Mouse (Mus musculus) myocyte (in vitro differentiated cells): ENCODE measurements around the gene Sdr9c7. TPM values are rescaled to one million over a fixed set of nuclear protein-coding genes. Genes with fewer than 3 reads are reported as not detected.

Experiments used
- H3K27me3 ChIP-seq: one replicate; pipeline ENCODE4 v1.6.1; 2011; ENCODE audit not compliant: control insufficient read depth, insufficient read depth, insufficient read length
- H3K36me3 ChIP-seq: one replicate; pipeline ENCODE4 v1.6.1; 2011; ENCODE audit not compliant: control insufficient read depth, insufficient read depth
- H3K4me2 ChIP-seq: one replicate; pipeline ENCODE4 v1.6.1; 2011; ENCODE audit warnings: low read depth, control low read depth
- H3K4me3 ChIP-seq: one replicate; pipeline ENCODE4 v1.5.1; 2011; ENCODE audit warnings: mild to moderate bottlenecking, control low read depth, moderate library complexity
- H3K79me2 ChIP-seq: one replicate; pipeline ENCODE4 v1.6.1; 2011; ENCODE audit not compliant: control insufficient read depth, insufficient read depth
- H3ac ChIP-seq: one replicate; pipeline ENCODE4 v1.6.1; 2011; ENCODE audit not compliant: control insufficient read depth, insufficient read length
- CEBPB ChIP-seq: IDR thresholded peaks from 2 replicates; pipeline ENCODE4 v1.6.1; 2011; ENCODE audit warnings: mild to moderate bottlenecking, moderate library complexity; ENCODE audit not compliant: poor library complexity, insufficient read depth, severe bottlenecking
- E2F4 ChIP-seq: IDR thresholded peaks from one replicate; pipeline ENCODE4 v1.6.1; 2011; ENCODE audit warnings: mild to moderate bottlenecking, control low read depth, moderate library complexity; ENCODE audit not compliant: insufficient read depth
- MAX ChIP-seq: IDR thresholded peaks from one replicate; pipeline ENCODE4 v1.6.1; 2011; ENCODE audit warnings: low read depth, mild to moderate bottlenecking, control low read depth
- MYOD1 ChIP-seq, 3 experiments: IDR thresholded peaks; one replicate each; pipeline ENCODE4 v1.6.1; 2011; ENCODE audit warnings: control low read depth in 2 of 3, low read depth in 2 of 3, mild to moderate bottlenecking in 2 of 3, moderate library complexity in 1 of 3; ENCODE audit not compliant: insufficient read length in 2 of 3, control insufficient read depth in 1 of 3
- MYOG ChIP-seq, 3 experiments: IDR thresholded peaks; one replicate each; pipeline ENCODE4 v1.6.1; 2011; ENCODE audit warnings: control low read depth in 2 of 3, low read depth in 2 of 3, mild to moderate bottlenecking in 2 of 3; ENCODE audit not compliant: insufficient read length in 2 of 3, control insufficient read depth in 1 of 3, insufficient read depth in 1 of 3
- POLR2A ChIP-seq: IDR thresholded peaks from one replicate; pipeline ENCODE4 v1.6.1; 2011; ENCODE audit warnings: low read depth, mild to moderate bottlenecking, control low read depth, moderate library complexity; ENCODE audit not compliant: insufficient read length
- POLR2AphosphoS2 ChIP-seq: IDR thresholded peaks from one replicate; pipeline ENCODE4 v1.6.1; 2011; ENCODE audit warnings: low read depth, control low read depth; ENCODE audit not compliant: insufficient read length
- REST ChIP-seq: IDR thresholded peaks from one replicate; pipeline ENCODE4 v1.6.1; 2011; ENCODE audit warnings: mild to moderate bottlenecking, control low read depth, moderate library complexity; ENCODE audit not compliant: insufficient read depth, insufficient read length
- SRF ChIP-seq: IDR thresholded peaks from one replicate; pipeline ENCODE4 v1.6.1; 2011; ENCODE audit warnings: low read depth; ENCODE audit not compliant: control insufficient read depth, insufficient read length
- TCF12 ChIP-seq: IDR thresholded peaks from one replicate; pipeline ENCODE4 v1.6.1; 2011; ENCODE audit warnings: mild to moderate bottlenecking, control low read depth; ENCODE audit not compliant: poor library complexity, insufficient read depth, severe bottlenecking
- TCF3 ChIP-seq: IDR thresholded peaks from one replicate; pipeline ENCODE4 v1.6.1; 2011; ENCODE audit warnings: low read depth, control low read depth; ENCODE audit not compliant: insufficient read length
- USF1 ChIP-seq: IDR thresholded peaks from one replicate; pipeline ENCODE4 v1.6.1; 2011; ENCODE audit warnings: low read depth, mild to moderate bottlenecking, control low read depth, moderate library complexity
- polyA plus RNA-seq: library from polyadenylated mRNA; unstranded; fragments of >200 nt; fragmentation: generic; extraction: Trizol; gene quantifications from one replicate; pipeline ENCODE4 v1.2.1, GENCODE M21; 2012; ENCODE audit warnings: missing spikeins

The Sdr9c7 gene
- polyA plus RNA-seq, 1 experiment: not detected

- no peak overlapping the region for H3K4me3 ChIP-seq
- H3K4me2 ChIP-seq: no peak overlapping the region
- TF ChIP-seq MYOD1 (IDR thresholded peaks at IDR 0.05; ENCODE audit: control insufficient read depth in 1 of 3, insufficient read length in 2 of 3, low read depth in 2 of 3) (peak in 1 of 3 experiments; percentile 26), TCF3 (no peak)
- no peak overlapping the region for H3ac ChIP-seq
- no peaks in the 10 kb centered on the region for H3K36me3 ChIP-seq
- H3K79me2 ChIP-seq: no peaks in the 10 kb centered on the region
- H3K27me3 ChIP-seq: peaks cover 10% of the 10 kb centered on the region
Observed at GRCm38 (mm10) chr10:127872484-127872883, 25.8 kb upstream of the Sdr9c7 start.

DNA sequence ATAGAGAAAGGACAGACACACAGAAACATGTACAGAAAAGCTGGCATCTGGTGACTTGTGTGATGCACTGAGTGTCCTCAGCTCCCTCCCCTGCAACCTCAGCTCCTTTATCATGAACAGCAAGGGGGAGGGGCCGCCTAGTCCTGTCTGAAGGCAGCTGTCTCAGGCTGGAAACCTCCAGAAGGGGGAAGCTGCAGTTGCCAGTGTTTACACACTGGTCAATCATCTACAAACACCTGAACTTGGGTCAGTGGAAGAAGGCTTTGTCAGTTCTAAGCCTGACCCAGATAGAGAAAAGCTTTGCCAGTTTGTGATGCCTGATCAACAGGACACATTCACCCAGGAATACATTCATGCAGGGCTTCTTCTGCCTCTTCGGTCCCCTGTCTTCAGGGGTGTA, 20.6 kb upstream of the Sdr9c7 start:
- Histone ChIP-seq H3K36me3 (no peaks in the 10 kb centered on the region), H3K79me2 (no peaks in the 10 kb centered on the region), H3ac (no peak overlapping the region), H3K4me3 (no peak overlapping the region), H3K27me3 (peaks cover 6% of the 10 kb centered on the region), H3K4me2 (no peak overlapping the region)
- TF ChIP-seq TCF12 (no peak), MYOG (IDR thresholded peaks at IDR 0.05; ENCODE audit: control insufficient read depth in 1 of 3, insufficient read depth in 1 of 3, insufficient read length in 2 of 3, low read depth in 2 of 3) (no peak), MAX (no peak), E2F4 (no peak)

DNA sequence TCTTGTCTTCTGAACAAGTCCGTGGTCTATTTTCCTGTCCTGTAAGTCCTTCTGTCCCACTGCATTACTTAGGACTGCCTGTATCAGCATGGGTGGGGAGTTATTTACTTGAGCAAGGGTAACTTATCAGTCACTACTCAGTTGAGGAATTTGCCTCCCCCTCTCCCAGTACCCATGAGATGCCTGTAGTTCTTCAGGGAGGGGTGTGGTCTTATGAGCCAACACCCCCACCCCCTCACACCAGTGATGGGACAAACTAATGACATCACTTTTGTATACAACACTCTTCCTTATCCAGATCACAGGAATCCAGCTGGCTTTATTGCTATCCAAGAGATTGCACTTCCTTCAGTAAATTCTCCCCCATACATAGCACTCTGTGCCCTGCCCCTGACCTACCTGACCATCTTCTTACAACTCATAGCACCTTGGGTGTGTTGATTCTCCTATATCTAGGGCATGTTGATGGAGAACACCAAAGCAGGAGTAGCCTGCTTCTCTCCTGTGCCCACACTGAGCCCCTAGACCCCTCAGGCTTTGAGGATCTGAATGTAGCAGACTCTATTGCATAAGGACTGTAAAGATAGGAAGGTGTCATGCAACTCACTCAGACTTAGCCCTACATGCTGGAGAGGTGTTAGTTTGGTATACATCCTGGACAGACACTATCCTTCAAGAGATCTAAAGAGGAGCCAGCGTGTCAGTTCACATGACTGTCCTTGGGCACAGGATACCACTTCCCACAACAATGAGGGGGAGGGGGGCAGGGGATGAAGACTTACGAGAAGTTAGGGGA, 19.9 kb upstream of the Sdr9c7 start:
- H3K36me3 ChIP-seq: no peaks in the 10 kb centered on the region
- H3K79me2 ChIP-seq: no peaks in the 10 kb centered on the region
- no peak overlapping the region for H3K4me3 ChIP-seq
- no peak for TF ChIP-seq TCF12
- TF ChIP-seq USF1: no peak
- no peak for TF ChIP-seq REST
- no peak for TF ChIP-seq E2F4
- TF ChIP-seq MYOD1 (IDR thresholded peaks at IDR 0.05; ENCODE audit: control insufficient read depth in 1 of 3, insufficient read length in 2 of 3, low read depth in 2 of 3): no peak
- no peak for TF ChIP-seq TCF3
- no peak for TF ChIP-seq POLR2A
- TF ChIP-seq CEBPB: no peak
- TF ChIP-seq POLR2AphosphoS2: no peak
- no peak for TF ChIP-seq SRF
- no peak for TF ChIP-seq MAX
- TF ChIP-seq MYOG (IDR thresholded peaks at IDR 0.05; ENCODE audit: control insufficient read depth in 1 of 3, insufficient read depth in 1 of 3, insufficient read length in 2 of 3, low read depth in 2 of 3): no peak
- peaks cover 8% of the 10 kb centered on the region for H3K27me3 ChIP-seq
- H3K4me2 ChIP-seq: peak overlapping the region; percentile 38
- no peak overlapping the region for H3ac ChIP-seq

GRCm38 (mm10) chr10:127879155-127879688, 19.1 kb upstream of the Sdr9c7 start:
- no peak overlapping the region for H3ac ChIP-seq
- no peak for TF ChIP-seq TCF12
- TF ChIP-seq CEBPB: no peak
- no peak for TF ChIP-seq POLR2AphosphoS2
- TF ChIP-seq MYOG (IDR thresholded peaks at IDR 0.05; ENCODE audit: control insufficient read depth in 1 of 3, insufficient read depth in 1 of 3, insufficient read length in 2 of 3, low read depth in 2 of 3): no peak
- TF ChIP-seq MYOD1 (IDR thresholded peaks at IDR 0.05; ENCODE audit: control insufficient read depth in 1 of 3, insufficient read length in 2 of 3, low read depth in 2 of 3): no peak
- no peak for TF ChIP-seq TCF3
- no peak for TF ChIP-seq SRF
- TF ChIP-seq E2F4: no peak
- TF ChIP-seq POLR2A: no peak
- TF ChIP-seq USF1: no peak
- no peak for TF ChIP-seq MAX
- TF ChIP-seq REST: no peak
- peaks cover 12% of the 10 kb centered on the region for H3K27me3 ChIP-seq
- H3K36me3 ChIP-seq: no peaks in the 10 kb centered on the region
- H3K79me2 ChIP-seq: no peaks in the 10 kb centered on the region
- no peak overlapping the region for H3K4me3 ChIP-seq
- H3K4me2 ChIP-seq: peak overlapping the region; percentile 38

DNA sequence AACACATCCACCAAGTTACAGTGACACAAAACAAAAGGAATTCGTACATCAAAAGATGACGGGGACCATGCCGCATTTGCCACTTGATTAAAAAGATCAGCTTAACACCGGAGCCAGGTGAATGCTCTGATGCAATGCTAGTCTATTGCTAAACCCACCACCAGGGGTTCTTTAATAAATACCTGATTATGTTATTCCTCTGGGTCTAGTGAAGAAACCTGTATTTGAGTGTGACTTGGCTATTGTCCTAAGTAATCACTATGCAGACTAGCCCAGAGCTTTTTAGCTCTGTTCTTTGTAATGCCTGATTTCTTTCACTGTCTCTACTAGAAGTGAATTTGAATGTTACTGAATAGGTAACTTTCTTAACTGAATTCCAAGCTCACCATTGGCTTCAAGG, 17.3 kb upstream of the Sdr9c7 start:
- Histone ChIP-seq H3ac (no peak overlapping the region), H3K36me3 (no peaks in the 10 kb centered on the region), H3K27me3 (peaks cover 12% of the 10 kb centered on the region), H3K4me3 (no peak overlapping the region), H3K79me2 (no peaks in the 10 kb centered on the region), H3K4me2 (no peak overlapping the region)
- TF ChIP-seq POLR2AphosphoS2 (no peak), MYOG (IDR thresholded peaks at IDR 0.05; ENCODE audit: control insufficient read depth in 1 of 3, insufficient read depth in 1 of 3, insufficient read length in 2 of 3, low read depth in 2 of 3) (no peak), MAX (no peak), TCF12 (no peak), USF1 (no peak), E2F4 (no peak), TCF3 (no peak), CEBPB (no peak), SRF (no peak), MYOD1 (IDR thresholded peaks at IDR 0.05; ENCODE audit: control insufficient read depth in 1 of 3, insufficient read length in 2 of 3, low read depth in 2 of 3) (no peak)
